Mouse (Mus musculus): ENCODE data around the gene Elp6.

Gene Elp6

GRCm38 (mm10) chr9:110358341-110358740 lies 53.4 kb downstream of the Elp6 start:
- no peak for DNase-seq (ENCODE audit: low spot score in 2 of 2)

GRCm38 (mm10) chr9:110361299-110361698 lies 56.3 kb downstream of the Elp6 start:
- no peak for DNase-seq (ENCODE audit: low spot score in 2 of 2)

GRCm38 (mm10) chr9:110362337-110362736 lies 57.4 kb downstream of the Elp6 start:
- DNase-seq (ENCODE audit: low spot score in 2 of 2): no peak

- DNase-seq (ENCODE audit: low spot score in 2 of 2): no peak
Observed at GRCm38 (mm10) chr9:110366746-110367145, 61.8 kb downstream of the Elp6 start.

GRCm38 (mm10) chr9:110369860-110370259 lies 64.9 kb downstream of the Elp6 start:
- no peak for DNase-seq (ENCODE audit: low spot score in 2 of 2)

Data from cerebellum, postnatal 4 days (tissue).